Mouse (Mus musculus) embryonic fibroblast, embryonic 13.5 days (primary cell): ENCODE data around the gene Coa3. TPM values are rescaled to one million over a fixed set of nuclear protein-coding genes. Genes with fewer than 3 reads are reported as not detected.

Experiments used
- H3K27ac ChIP-seq: 2 replicates; pipeline ENCODE4 v1.5.1; 2012; ENCODE audit warnings: low read length, control low read depth, inconsistent platforms; ENCODE audit not compliant: insufficient read depth
- H3K4me1 ChIP-seq: 2 replicates; pipeline ENCODE4 v1.6.1; 2011; ENCODE audit warnings: low read length; ENCODE audit not compliant: control insufficient read depth, insufficient read depth
- H3K4me3 ChIP-seq: 2 replicates; pipeline ENCODE4 v1.5.1; 2011; ENCODE audit warnings: mild to moderate bottlenecking, control low read depth, low read length; ENCODE audit not compliant: insufficient read depth
- CTCF ChIP-seq: IDR thresholded peaks from 2 replicates; pipeline ENCODE4 v1.5.1; 2011; ENCODE audit warnings: mild to moderate bottlenecking, control low read depth, low read length, moderate library complexity, borderline replicate concordance; ENCODE audit not compliant: insufficient read depth
- POLR2A ChIP-seq: IDR thresholded peaks from 2 replicates; pipeline ENCODE4 v1.6.1; 2011; ENCODE audit warnings: low read depth, mild to moderate bottlenecking, control low read depth, low read length, moderate library complexity
- polyA plus RNA-seq: library from polyadenylated mRNA; stranded (reverse); fragments of >200 nt; gene quantifications from 2 replicates; pipeline ENCODE4 v1.2.4, GENCODE M21; 2011; ENCODE audit warnings: low read depth; ENCODE audit not compliant: missing spikeins, insufficient read length

Gene Coa3
- polyA plus RNA-seq, 1 experiment, result 78.8 TPM

GRCm38 (mm10) chr11:101245071-101245470 lies 33.8 kb downstream of the Coa3 start:
- no peak overlapping the region for H3K4me3 ChIP-seq
- TF ChIP-seq POLR2A, result no peak
- TF ChIP-seq CTCF, result no peak
- H3K4me1 ChIP-seq, result no peaks in the 10 kb centered on the region
- no peak overlapping the region for H3K27ac ChIP-seq

GRCm38 (mm10) chr11:101238071-101238647 lies 40.8 kb downstream of the Coa3 start:
- H3K4me1 ChIP-seq, result no peaks in the 10 kb centered on the region
- TF ChIP-seq CTCF (no peak), POLR2A (no peak)
- no peak overlapping the region for H3K27ac ChIP-seq
- H3K4me3 ChIP-seq, result no peak overlapping the region

- TF ChIP-seq POLR2A (no peak), CTCF (no peak)
- Histone ChIP-seq H3K27ac (no peak overlapping the region), H3K4me3 (no peak overlapping the region), H3K4me1 (no peaks in the 10 kb centered on the region)
Observed at GRCm38 (mm10) chr11:101236782-101237181, 42.1 kb downstream of the Coa3 start.

- no peak overlapping the region for H3K4me3 ChIP-seq
- no peak for TF ChIP-seq CTCF
- H3K4me1 ChIP-seq, result peaks cover 2% of the 10 kb centered on the region; the same call in 1 of the 2 replicates
- no peak overlapping the region for H3K27ac ChIP-seq
Observed at GRCm38 (mm10) chr11:101235429-101235828, 43.5 kb downstream of the Coa3 start.

GRCm38 (mm10) chr11:101234124-101234523 lies 44.8 kb downstream of the Coa3 start:
- H3K4me3 ChIP-seq, result no peak overlapping the region
- TF ChIP-seq CTCF (no peak), POLR2A (no peak)
- H3K27ac ChIP-seq, result no peak overlapping the region
- H3K4me1 ChIP-seq, result peaks cover 2% of the 10 kb centered on the region; the same call in 1 of the 2 replicates

DNA sequence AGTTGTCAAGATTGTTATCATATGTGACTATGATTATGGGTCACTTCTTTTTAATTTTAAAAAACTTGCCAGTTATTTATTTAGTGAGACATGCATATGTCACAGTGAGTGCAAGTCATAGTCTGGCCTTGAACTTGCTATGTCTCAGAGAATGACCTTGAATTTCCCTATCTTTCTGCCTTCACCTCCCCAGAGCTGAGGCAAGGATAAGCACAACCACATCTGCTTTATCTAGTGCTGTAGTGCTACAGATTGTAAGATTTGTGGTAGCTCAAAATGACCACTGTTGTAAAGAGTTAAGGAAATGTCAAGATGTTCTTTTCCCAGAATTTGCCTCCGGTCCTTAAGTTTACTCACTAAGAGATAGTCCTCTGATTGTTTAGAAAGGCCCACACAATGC lies 45.7 kb downstream of the Coa3 start:
- H3K27ac ChIP-seq, result no peak overlapping the region
- H3K4me1 ChIP-seq, result peaks cover 2% of the 10 kb centered on the region; the same call in 1 of the 2 replicates
- TF ChIP-seq POLR2A, result no peak
- no peak overlapping the region for H3K4me3 ChIP-seq

DNA sequence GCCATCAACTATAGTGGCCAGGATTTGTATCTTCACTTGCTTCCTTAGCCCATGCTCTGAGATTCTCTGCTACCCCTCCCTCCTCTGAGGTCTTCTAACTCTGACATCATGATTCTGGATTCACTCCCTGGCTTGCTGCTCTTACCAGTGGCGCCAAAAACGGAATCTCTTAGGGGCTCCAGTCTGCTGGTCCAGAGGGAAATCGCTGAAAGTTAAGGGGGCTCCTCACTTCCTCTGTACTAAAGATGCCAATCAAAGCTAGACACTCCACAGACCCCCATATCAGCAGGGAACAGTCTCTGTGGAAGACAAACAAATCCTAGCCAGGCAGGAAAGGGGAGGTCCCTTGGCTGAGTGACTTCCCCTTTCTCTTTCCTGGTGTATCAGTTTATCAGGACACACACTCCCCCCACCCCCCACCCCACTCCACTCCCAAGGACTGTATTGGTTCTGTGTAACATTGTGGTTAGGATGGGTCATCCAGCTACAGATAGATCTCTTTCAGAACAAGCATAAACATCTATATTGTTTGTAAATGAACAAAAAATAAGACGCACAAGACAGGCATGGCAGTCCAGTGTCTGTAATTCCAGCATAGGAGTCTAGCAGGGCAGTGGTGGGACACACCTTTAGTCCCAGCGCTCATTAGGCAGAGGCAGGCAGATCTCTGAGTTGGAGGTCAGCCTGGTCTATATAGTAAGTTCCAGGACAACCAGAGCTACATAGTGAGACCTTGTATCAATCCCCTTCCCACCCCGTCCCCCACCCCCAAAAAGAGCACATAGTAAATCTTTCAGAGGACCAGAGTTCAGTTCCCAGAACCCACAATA lies 46.7 kb downstream of the Coa3 start:
- H3K4me1 ChIP-seq, result peaks cover 2% of the 10 kb centered on the region; the same call in 1 of the 2 replicates
- TF ChIP-seq POLR2A (no peak), CTCF (no peak)
- H3K27ac ChIP-seq, result no peak overlapping the region
- no peak overlapping the region for H3K4me3 ChIP-seq

GRCm38 (mm10) chr11:101230991-101231871 lies 47.7 kb downstream of the Coa3 start:
- Histone ChIP-seq H3K4me1 (peaks cover 2% of the 10 kb centered on the region; the same call in 1 of the 2 replicates), H3K4me3 (no peak overlapping the region), H3K27ac (no peak overlapping the region)
- no peak for TF ChIP-seq CTCF
- TF ChIP-seq POLR2A, result no peak

DNA sequence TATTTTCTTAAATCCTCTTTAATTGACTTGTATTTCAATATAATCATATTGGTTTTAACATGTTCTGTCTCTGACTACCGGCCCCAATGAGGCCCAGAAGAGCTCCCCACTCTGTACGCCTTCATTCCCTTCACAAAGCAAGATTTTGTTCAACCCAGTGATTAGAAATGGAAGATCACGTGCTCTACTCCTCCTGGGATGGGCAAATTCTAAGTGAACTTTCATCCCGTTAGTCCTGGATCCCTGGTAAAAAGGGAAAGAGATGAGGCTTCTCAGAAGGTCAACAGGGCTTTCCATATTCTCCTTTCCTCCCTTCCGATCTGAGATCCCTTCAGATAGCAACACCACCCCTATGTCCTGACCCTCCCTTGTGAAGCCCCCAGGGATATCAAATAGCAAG lies 48.4 kb downstream of the Coa3 start:
- TF ChIP-seq CTCF (no peak), POLR2A (no peak)
- no peak overlapping the region for H3K4me3 ChIP-seq
- no peak overlapping the region for H3K27ac ChIP-seq
- peaks cover 2% of the 10 kb centered on the region; the same call in 1 of the 2 replicates for H3K4me1 ChIP-seq
